Mouse (Mus musculus): ENCODE measurements at regions not wholly inside any gene's neighbourhood (a gene's known extent, or its start where the extent isn't known, plus 50 kb on each side); places are given as distances from the start of the nearest gene placed in this dataset.

- 60% methylated on average over 3 of the region's 3 CpGs for WGBS (ENCODE audit: insufficient replicate concordance)
- Histone ChIP-seq H3K4me3 (replicated peaks) (no peak overlapping the region), H3K27ac (no peak overlapping the region), H3K36me3 (no peaks in the 10 kb centered on the region), H3K4me1 (replicated peaks) (peaks cover 17% of the 10 kb centered on the region), H3K4me2 (no peak overlapping the region), H3K27me3 (no peaks in the 10 kb centered on the region), H3K9ac (no peak overlapping the region), H3K9me3 (replicated peaks) (no peaks in the 10 kb centered on the region)
- DNase-seq (no peak), ATAC-seq (ENCODE audit: low read depth) (no peak)
These were observed 122.7 kb upstream of the Ccdc122 start for GRCm38 (mm10) chr14:76913850-76914249.

- Histone ChIP-seq H3K36me3 (no peaks in the 10 kb centered on the region), H3K9me3 (replicated peaks) (no peaks in the 10 kb centered on the region), H3K4me1 (replicated peaks) (peaks cover 17% of the 10 kb centered on the region), H3K4me2 (no peak overlapping the region), H3K4me3 (replicated peaks) (no peak overlapping the region), H3K27me3 (no peaks in the 10 kb centered on the region), H3K27ac (no peak overlapping the region), H3K9ac (no peak overlapping the region)
- 20% methylated on average over 8 of the region's 8 CpGs for WGBS (ENCODE audit: insufficient replicate concordance)
- ATAC-seq (ENCODE audit: low read depth) (peak; percentile 34; the same call in 1 of the 2 replicates), DNase-seq (no peak)
These were observed 124.1 kb upstream of the Ccdc122 start for GRCm38 (mm10) chr14:76912301-76913001.

GRCm38 (mm10) chr14:76911271-76911670 lies 125.3 kb upstream of the Ccdc122 start:
- DNase-seq (no peak), ATAC-seq (ENCODE audit: low read depth) (no peak)
- H3K27ac ChIP-seq = no peak overlapping the region
- no peaks in the 10 kb centered on the region for H3K27me3 ChIP-seq
- no peaks in the 10 kb centered on the region for H3K9me3 ChIP-seq (replicated peaks)
- 73% methylated on average over 5 of the region's 5 CpGs for WGBS (ENCODE audit: insufficient replicate concordance)
- peaks cover 17% of the 10 kb centered on the region for H3K4me1 ChIP-seq (replicated peaks)
- H3K9ac ChIP-seq = no peak overlapping the region
- no peak overlapping the region for H3K4me2 ChIP-seq
- no peak overlapping the region for H3K4me3 ChIP-seq (replicated peaks)
- no peaks in the 10 kb centered on the region for H3K36me3 ChIP-seq

- ATAC-seq (ENCODE audit: low read depth) = no peak
- 72% methylated on average over 5 of the region's 5 CpGs for WGBS (ENCODE audit: insufficient replicate concordance)
These were observed 126.4 kb upstream of the Ccdc122 start for GRCm38 (mm10) chr14:76910186-76910585.

GRCm38 (mm10) chr14:76907941-76908340 lies 128.6 kb upstream of the Ccdc122 start:
- Histone ChIP-seq H3K36me3 (no peaks in the 10 kb centered on the region), H3K9me3 (replicated peaks) (no peaks in the 10 kb centered on the region), H3K27ac (no peak overlapping the region), H3K4me2 (no peak overlapping the region), H3K4me1 (replicated peaks) (peaks cover 4% of the 10 kb centered on the region), H3K4me3 (replicated peaks) (no peak overlapping the region), H3K27me3 (no peaks in the 10 kb centered on the region), H3K9ac (no peak overlapping the region)
- no peak for ATAC-seq (ENCODE audit: low read depth)
- 43% methylated on average over 5 of the region's 5 CpGs for WGBS (ENCODE audit: insufficient replicate concordance)
- no peak for DNase-seq

More at GRCm38 (mm10) chr14:76910186-76910585, 126.4 kb upstream of the Ccdc122 start:
- no peak overlapping the region for H3K4me3 ChIP-seq (replicated peaks)
- H3K4me2 ChIP-seq = no peak overlapping the region
- H3K27ac ChIP-seq = no peak overlapping the region
- H3K36me3 ChIP-seq = no peaks in the 10 kb centered on the region
- H3K27me3 ChIP-seq = no peaks in the 10 kb centered on the region
- no peak for DNase-seq
- peaks cover 17% of the 10 kb centered on the region for H3K4me1 ChIP-seq (replicated peaks)
- H3K9ac ChIP-seq = no peak overlapping the region
- no peaks in the 10 kb centered on the region for H3K9me3 ChIP-seq (replicated peaks)

- WGBS (ENCODE audit: insufficient replicate concordance) = 75% methylated on average over 1 of the region's 1 CpGs
- Histone ChIP-seq H3K36me3 (no peaks in the 10 kb centered on the region), H3K9ac (no peak overlapping the region), H3K4me2 (no peak overlapping the region), H3K27me3 (no peaks in the 10 kb centered on the region), H3K9me3 (replicated peaks) (no peaks in the 10 kb centered on the region), H3K4me1 (replicated peaks) (no peaks in the 10 kb centered on the region), H3K27ac (no peak overlapping the region), H3K4me3 (replicated peaks) (no peak overlapping the region)
- ATAC-seq (ENCODE audit: low read depth) = peak; percentile 41; the same call in 1 of the 2 replicates
- no peak for DNase-seq
These were observed 133.4 kb upstream of the Ccdc122 start for GRCm38 (mm10) chr14:76902962-76903757.

- WGBS (ENCODE audit: insufficient replicate concordance) = 65% methylated on average over 3 of the region's 3 CpGs
- Histone ChIP-seq H3K27me3 (no peaks in the 10 kb centered on the region), H3K4me2 (no peak overlapping the region), H3K9me3 (replicated peaks) (no peaks in the 10 kb centered on the region), H3K36me3 (no peaks in the 10 kb centered on the region), H3K27ac (no peak overlapping the region), H3K9ac (no peak overlapping the region), H3K4me1 (replicated peaks) (no peaks in the 10 kb centered on the region), H3K4me3 (replicated peaks) (no peak overlapping the region)
- ATAC-seq (ENCODE audit: low read depth) (no peak), DNase-seq (no peak)
These were observed 135.1 kb upstream of the Ccdc122 start for GRCm38 (mm10) chr14:76901490-76901889.

GRCm38 (mm10) chr14:76899331-76899730 lies 137.2 kb upstream of the Ccdc122 start:
- Histone ChIP-seq H3K27me3 (no peaks in the 10 kb centered on the region), H3K4me1 (replicated peaks) (no peaks in the 10 kb centered on the region), H3K27ac (no peak overlapping the region), H3K9me3 (replicated peaks) (no peaks in the 10 kb centered on the region), H3K4me2 (no peak overlapping the region), H3K9ac (no peak overlapping the region), H3K36me3 (no peaks in the 10 kb centered on the region), H3K4me3 (replicated peaks) (no peak overlapping the region)
- ATAC-seq (ENCODE audit: low read depth) (no peak), DNase-seq (no peak)
- WGBS (ENCODE audit: insufficient replicate concordance) = 36% methylated on average over 3 of the region's 3 CpGs

- Histone ChIP-seq H3K9ac (no peak overlapping the region), H3K4me3 (replicated peaks) (no peak overlapping the region), H3K4me1 (replicated peaks) (peaks cover 29% of the 10 kb centered on the region), H3K27me3 (no peaks in the 10 kb centered on the region), H3K9me3 (replicated peaks) (no peaks in the 10 kb centered on the region), H3K4me2 (no peak overlapping the region), H3K36me3 (no peaks in the 10 kb centered on the region), H3K27ac (no peak overlapping the region)
- ATAC-seq (ENCODE audit: low read depth) = no peak
- no peak for DNase-seq
- 19% methylated on average over 3 of the region's 3 CpGs for WGBS (ENCODE audit: insufficient replicate concordance)
These were observed 148.9 kb upstream of the Ccdc122 start for GRCm38 (mm10) chr14:76887708-76888107.

GRCm38 (mm10) chr14:76887201-76887600 lies 149.4 kb upstream of the Ccdc122 start:
- ATAC-seq (ENCODE audit: low read depth) = no peak
- no peaks in the 10 kb centered on the region for H3K27me3 ChIP-seq
- H3K9ac ChIP-seq = no peak overlapping the region

GRCm38 (mm10) chr14:76883231-76883651 lies 153.3 kb upstream of the Ccdc122 start:
- DNase-seq = peak; percentile 76
- peak overlapping the region; percentile 29 for H3K4me3 ChIP-seq (replicated peaks)
- peak overlapping the region; percentile 61 for H3K4me2 ChIP-seq
- no peaks in the 10 kb centered on the region for H3K36me3 ChIP-seq
- H3K27me3 ChIP-seq = no peaks in the 10 kb centered on the region
- H3K9me3 ChIP-seq (replicated peaks) = no peaks in the 10 kb centered on the region
- ATAC-seq (ENCODE audit: low read depth) = peak; percentile 95
- 43% methylated on average over 3 of the region's 3 CpGs for WGBS (ENCODE audit: insufficient replicate concordance)
- peak overlapping the region; percentile 95 for H3K27ac ChIP-seq
- peaks cover 41% of the 10 kb centered on the region for H3K4me1 ChIP-seq (replicated peaks)
- peak overlapping the region; percentile 47; the same call in 1 of the 2 replicates for H3K9ac ChIP-seq

More at GRCm38 (mm10) chr14:76887201-76887600, 149.4 kb upstream of the Ccdc122 start:
- Histone ChIP-seq H3K27ac (no peak overlapping the region), H3K4me2 (no peak overlapping the region), H3K4me3 (replicated peaks) (no peak overlapping the region), H3K9me3 (replicated peaks) (no peaks in the 10 kb centered on the region), H3K4me1 (replicated peaks) (peaks cover 34% of the 10 kb centered on the region), H3K36me3 (no peaks in the 10 kb centered on the region)
- no peak for DNase-seq
- WGBS (ENCODE audit: insufficient replicate concordance) = 44% methylated on average over 3 of the region's 3 CpGs

Measured in liver, embryonic 13.5 days (tissue).